Mouse (Mus musculus) ES-E14 (cell line): ENCODE measurements around the gene Abhd2. TPM values are rescaled to one million over a fixed set of nuclear protein-coding genes. Genes with fewer than 3 reads are reported as not detected.

ENCODE experiments used
- DNase-seq: peaks from one replicate; pipeline ENCODE4 v3.0.0-alpha.2; 2013; ENCODE audit warnings: low read depth, low spot score
- H3K27ac ChIP-seq: 2 replicates; pipeline ENCODE4 v1.5.1; 2012; ENCODE audit warnings: low read depth, mild to moderate bottlenecking, low read length, moderate library complexity, mixed read lengths; ENCODE audit not compliant: poor library complexity, insufficient read depth, severe bottlenecking
- H3K36me3 ChIP-seq: 2 replicates; pipeline ENCODE4 v1.6.1; 2012; ENCODE audit warnings: mild to moderate bottlenecking, low read length, moderate library complexity, mixed read lengths; ENCODE audit not compliant: control insufficient read depth, poor library complexity, insufficient read depth, severe bottlenecking
- H3K4me1 ChIP-seq, 2 experiments: fragments of 150-350 bp in 1 of 2; sonication (generic) in 1 of 2; 2 replicates each; pipeline ENCODE4 v1.6.1; 2012; ENCODE audit warnings: low read length in 2 of 2, mild to moderate bottlenecking in 1 of 2, mixed read lengths in 1 of 2; ENCODE audit not compliant: control insufficient read depth in 2 of 2, insufficient read depth in 2 of 2, poor library complexity in 1 of 2
- H3K4me3 ChIP-seq, 2 experiments: fragments of 150-350 bp in 1 of 2; sonication (generic) in 1 of 2; 2 replicates each; pipeline ENCODE4 v1.5.1; 2012; ENCODE audit warnings: low read length in 2 of 2, low read depth in 1 of 2, mild to moderate bottlenecking in 1 of 2, mixed read lengths in 1 of 2; ENCODE audit not compliant: insufficient read depth in 1 of 2, poor library complexity in 1 of 2, severe bottlenecking in 1 of 2
- H3K9ac ChIP-seq: 2 replicates; pipeline ENCODE4 v1.6.1; 2012; ENCODE audit warnings: low read depth, mild to moderate bottlenecking, low read length, mixed read lengths; ENCODE audit not compliant: poor library complexity, insufficient read depth, severe bottlenecking
- H3K9me3 ChIP-seq: fragments of 150-350 bp; sonication (generic); 2 replicates; pipeline ENCODE4 v1.6.1; 2012; ENCODE audit warnings: low read depth, mild to moderate bottlenecking, low read length; ENCODE audit not compliant: control insufficient read depth, insufficient read depth
- CHD2 ChIP-seq: IDR thresholded peaks from 2 replicates; pipeline ENCODE4 v1.6.1; 2014; ENCODE audit warnings: mild to moderate bottlenecking, low read depth, low read length, inconsistent platforms
- HCFC1 ChIP-seq: IDR thresholded peaks from 2 replicates; pipeline ENCODE4 v1.6.1; 2012; ENCODE audit warnings: low read length, inconsistent platforms, borderline replicate concordance; ENCODE audit not compliant: insufficient read depth
- MAFK ChIP-seq: IDR thresholded peaks from 2 replicates; pipeline ENCODE4 v1.6.1; 2014; ENCODE audit warnings: mild to moderate bottlenecking, low read depth, low read length, inconsistent platforms; ENCODE audit not compliant: insufficient read depth
- ZC3H11A ChIP-seq: IDR thresholded peaks from 2 replicates; pipeline ENCODE4 v1.6.1; 2012; ENCODE audit warnings: low read depth, mild to moderate bottlenecking, inconsistent platforms, low read length, borderline replicate concordance
- ZNF384 ChIP-seq: IDR thresholded peaks from 2 replicates; pipeline ENCODE4 v1.6.1; 2012; ENCODE audit warnings: low read depth, low read length, inconsistent platforms
- in situ Hi-C, 2 experiments: fragments of 600-800 bp; cut with MboI; formaldehyde crosslinking; loops; one replicate each; pipeline ENCODE4 v1.15.1; 2025; ENCODE audit warnings: low sequenced_read_pairs in 2 of 2, inconsistent platforms in 1 of 2; ENCODE audit not compliant: unreplicated experiment in 2 of 2
- total RNA-seq: library from RNA; depleted of rRNA; stranded (reverse); fragments of 300-350 nt; gene quantifications from 2 replicates; pipeline ENCODE4 v1.2.3, GENCODE M21; 2012

Abhd2 gene
- total RNA-seq, 1 experiment, result 58.9 TPM

DNA sequence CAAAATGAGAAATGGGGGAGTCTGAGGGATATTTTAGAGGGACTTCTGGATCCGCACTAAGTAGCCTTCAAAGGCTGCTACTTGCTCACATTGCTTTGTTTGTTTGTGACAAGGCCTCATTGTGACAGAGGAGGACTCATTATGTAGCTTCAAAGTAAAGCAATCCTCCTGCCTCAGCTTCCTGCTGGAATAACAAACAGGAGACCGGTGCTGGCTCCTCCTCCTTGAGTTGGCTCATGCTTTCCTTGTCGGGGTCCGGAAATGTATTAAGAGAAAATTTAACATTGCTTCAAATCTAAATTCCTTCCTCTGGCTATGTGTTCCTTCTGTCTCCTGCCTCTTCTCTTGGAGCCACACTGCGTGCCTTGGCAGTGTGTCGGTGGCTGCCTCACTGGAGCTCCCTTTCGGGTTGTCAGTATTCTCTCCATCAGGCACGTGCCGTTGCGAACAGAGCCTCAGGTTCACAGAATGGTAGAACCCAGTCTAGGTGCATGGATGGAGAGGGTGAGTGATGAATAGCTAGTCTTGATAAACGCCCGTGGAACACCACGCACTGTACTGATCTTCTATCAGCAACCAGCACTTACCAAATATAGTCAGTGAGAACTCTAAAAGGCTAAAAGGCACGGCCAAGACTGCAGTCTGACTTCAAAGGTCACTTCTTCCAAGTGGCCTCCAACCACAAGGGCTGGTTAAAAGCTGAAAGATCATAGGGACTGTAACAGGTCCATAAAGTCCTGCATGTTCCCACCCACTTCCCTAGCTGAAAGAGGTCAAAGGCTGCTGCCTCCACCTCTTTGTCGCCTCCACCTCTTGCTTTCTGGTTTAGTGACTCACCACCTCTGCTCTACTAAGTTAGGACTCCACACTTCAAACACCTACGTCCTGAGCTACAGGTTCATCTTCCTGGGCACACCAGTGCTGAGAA, 874 bp upstream of the Abhd2 start:
- in situ Hi-C loops, result no loop called here
- H3K4me3 ChIP-seq, result peak overlapping the region; percentile 49 to 60
- H3K9me3 ChIP-seq, result no peaks in the 10 kb centered on the region
- H3K27ac ChIP-seq, result no peak overlapping the region; the same call in 1 of the 2 replicates
- DNase-seq, result no peak
- H3K36me3 ChIP-seq, result no peaks in the 10 kb centered on the region
- peak overlapping the region; percentile 47; the same call in 1 of the 2 replicates for H3K9ac ChIP-seq
- TF ChIP-seq ZC3H11A (no peak), HCFC1 (no peak), CHD2 (no peak), MAFK (no peak), ZNF384 (no peak)
- H3K4me1 ChIP-seq, result peaks cover 10 to 28% of the 10 kb centered on the region in 2 experiments; a peak in 3 of 4 replicates

DNA sequence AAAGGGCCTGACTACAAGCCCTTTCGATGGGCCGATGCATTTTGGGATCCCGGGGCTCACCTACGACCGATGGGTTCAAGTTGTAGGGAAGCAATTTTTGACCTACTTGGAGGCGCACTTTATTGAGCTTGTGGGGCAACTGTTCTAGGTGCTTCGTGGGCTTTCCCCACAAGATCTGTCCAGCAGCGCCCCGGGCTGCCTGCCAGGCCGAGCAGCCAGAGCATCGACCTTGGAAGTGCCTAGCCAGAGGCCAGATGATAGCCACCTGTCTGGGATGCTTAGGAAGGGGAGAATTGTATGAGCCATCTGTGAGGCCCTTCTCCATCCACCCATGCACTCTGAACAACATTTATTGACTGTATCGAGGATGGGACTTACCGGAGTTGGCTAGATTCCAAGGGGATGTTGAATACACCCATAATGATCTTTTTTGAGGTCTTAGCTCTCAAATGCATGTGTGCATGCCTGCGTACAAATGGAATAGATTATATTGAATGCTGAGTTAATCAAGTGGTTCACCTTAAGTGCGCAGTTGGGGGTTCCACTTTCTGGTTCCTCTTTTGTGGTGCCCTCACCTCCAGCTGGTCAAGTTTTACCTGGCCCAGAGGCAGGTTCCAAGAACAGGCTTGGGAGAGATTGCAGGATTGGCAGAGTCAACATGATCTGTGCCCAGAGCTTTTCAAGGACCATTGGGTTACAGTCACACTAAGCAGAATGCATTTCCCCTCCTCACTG, 906 bp downstream of the Abhd2 start:
- no peaks in the 10 kb centered on the region for H3K36me3 ChIP-seq
- in situ Hi-C loops, result no loop called here

DNA sequence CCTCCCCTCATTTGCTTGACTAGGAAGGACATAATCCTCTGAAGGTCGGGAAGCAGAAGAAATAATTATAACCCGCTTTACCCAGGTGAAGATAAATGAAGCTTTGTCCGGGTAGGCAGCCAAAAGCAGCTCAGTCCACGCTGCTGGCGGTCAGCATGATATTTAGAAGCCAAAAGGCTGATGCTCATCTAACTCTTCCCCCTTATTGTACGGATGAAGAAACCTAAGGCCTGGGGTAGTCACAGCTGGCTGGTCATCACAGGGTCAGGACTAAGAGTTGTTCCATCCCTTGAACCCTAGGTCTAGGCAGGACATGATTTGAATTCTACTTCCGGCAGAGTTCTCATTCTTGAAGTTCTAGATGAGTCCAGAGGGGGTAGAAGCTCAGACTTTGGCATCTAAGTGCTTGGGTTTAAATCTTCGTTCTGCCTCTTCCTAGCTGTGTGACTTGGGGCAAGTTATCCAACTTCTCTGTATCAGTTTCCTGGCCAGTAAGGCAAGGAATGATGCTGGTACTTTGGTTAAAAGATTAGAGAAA, 1.5 kb downstream of the Abhd2 start:
- H3K4me1 ChIP-seq, result peaks cover 19 to 36% of the 10 kb centered on the region in 2 experiments
- H3K9ac ChIP-seq, result no peak overlapping the region
- no peak overlapping the region for H3K4me3 ChIP-seq

More for the DNA sequence above, 906 bp downstream of the Abhd2 start:
- Histone ChIP-seq H3K27ac (no peak overlapping the region), H3K4me3 (peak overlapping the region; percentile 70 to 82), H3K9me3 (no peaks in the 10 kb centered on the region), H3K4me1 (peaks cover 19 to 32% of the 10 kb centered on the region in 2 experiments), H3K9ac (peak overlapping the region; percentile 78)
- no peak for DNase-seq
- TF ChIP-seq CHD2 (no peak), HCFC1 (no peak), ZNF384 (no peak), ZC3H11A (no peak)

DNA sequence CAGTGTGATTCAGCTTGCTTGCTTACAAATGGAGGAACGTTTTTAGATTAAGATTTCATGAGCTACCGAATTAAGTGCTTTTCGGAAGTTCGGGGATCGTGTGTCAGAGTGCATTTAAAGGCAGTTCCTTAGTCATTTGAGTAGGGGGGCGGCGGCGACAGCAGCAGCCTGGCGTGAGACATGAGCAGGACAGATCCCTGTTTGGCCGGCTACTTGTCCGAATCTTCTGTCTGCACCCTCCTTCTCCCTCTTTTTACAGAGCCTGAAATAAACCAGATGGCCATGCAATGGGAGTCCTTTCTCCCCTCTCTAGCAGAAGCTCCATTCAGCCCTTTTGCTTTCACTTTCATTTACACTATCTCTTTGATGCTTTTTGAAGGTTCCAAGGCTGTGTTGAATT, 2.3 kb downstream of the Abhd2 start:
- Histone ChIP-seq H3K9me3 (no peaks in the 10 kb centered on the region), H3K27ac (no peak overlapping the region), H3K4me1 (peaks cover 20 to 38% of the 10 kb centered on the region in 2 experiments), H3K36me3 (no peaks in the 10 kb centered on the region), H3K9ac (no peak overlapping the region), H3K4me3 (no peak overlapping the region)
- in situ Hi-C loops, result no loop called here
- TF ChIP-seq ZNF384, result no peak
- no peak for TF ChIP-seq MAFK
- no peak for TF ChIP-seq HCFC1
- no peak for TF ChIP-seq CHD2
- TF ChIP-seq ZC3H11A, result no peak
- DNase-seq, result no peak

More for the DNA sequence above, 1.5 kb downstream of the Abhd2 start:
- Histone ChIP-seq H3K9me3 (no peaks in the 10 kb centered on the region), H3K27ac (no peak overlapping the region), H3K36me3 (no peaks in the 10 kb centered on the region)
- TF ChIP-seq ZC3H11A (no peak), HCFC1 (no peak), ZNF384 (no peak), CHD2 (no peak), MAFK (no peak)
- in situ Hi-C loops, result no loop called here
- DNase-seq, result no peak
